Mouse (Mus musculus) spleen, adult 2 months (tissue): Measurements from ENCODE around the gene Lzts2. TPM values are rescaled to one million over a fixed set of nuclear protein-coding genes. Genes with fewer than 3 reads are reported as not detected.

Experiments used
- DNase-seq, 2 experiments: peaks; one replicate each; pipeline versions ENCODE4 v3.0.0 to v3.0.0-alpha.2; 2012 to 2021; ENCODE audit warnings: low spot score in 2 of 2, low read depth in 1 of 2
- H3K27ac ChIP-seq: fragments of 200-500 bp; 2 replicates; pipeline ENCODE4 v1.5.1; 2012; ENCODE audit warnings: low read length, inconsistent platforms; ENCODE audit not compliant: insufficient read depth
- H3K27me3 ChIP-seq: fragments of 200-500 bp; 2 replicates; pipeline ENCODE4 v1.6.1; 2012; ENCODE audit warnings: mild to moderate bottlenecking, moderate library complexity, low read length, inconsistent platforms; ENCODE audit not compliant: control insufficient read depth, insufficient read depth
- H3K36me3 ChIP-seq: fragments of 200-500 bp; 2 replicates; pipeline ENCODE4 v1.6.1; 2012; ENCODE audit warnings: mild to moderate bottlenecking, low read length, inconsistent platforms; ENCODE audit not compliant: control insufficient read depth, insufficient read depth
- H3K4me1 ChIP-seq: fragments of 200-500 bp; 2 replicates; pipeline ENCODE4 v1.6.1; 2011; ENCODE audit warnings: inconsistent platforms; ENCODE audit not compliant: control insufficient read depth, insufficient read depth, insufficient read length
- H3K4me3 ChIP-seq: fragments of 200-500 bp; 2 replicates; pipeline ENCODE4 v1.5.1; 2011; ENCODE audit warnings: mild to moderate bottlenecking, inconsistent platforms; ENCODE audit not compliant: insufficient read depth, insufficient read length; ENCODE audit errors: extremely low read depth
- CTCF ChIP-seq: fragments of 200-500 bp; IDR thresholded peaks from 2 replicates; pipeline ENCODE4 v1.5.1; 2011; ENCODE audit warnings: mild to moderate bottlenecking, inconsistent platforms; ENCODE audit not compliant: insufficient read depth, insufficient read length, insufficient replicate concordance; ENCODE audit errors: extremely low read depth
- POLR2A ChIP-seq: fragments of 200-500 bp; IDR thresholded peaks from 2 replicates; pipeline ENCODE4 v1.6.1; 2011; ENCODE audit warnings: low read depth, low read length, inconsistent platforms
- WGBS: fragments of 180-500 bp; shearing (Covaris S2); methylation state at CpG from one replicate; pipeline ENCODE4 v1.1.7; 2018; 5-methylcytosine and 5-hydroxymethylcytosine counted together
- polyA plus RNA-seq: library from polyadenylated mRNA; depleted of rRNA; stranded (reverse); fragments of >200 nt; gene quantifications from 2 replicates; pipeline ENCODE4 v1.2.3, GENCODE M21; 2012

The Lzts2 gene
- polyA plus RNA-seq, 1 experiment = 23.3 TPM

GRCm38 (mm10) chr19:44983366-44983765 is 30.8 kb upstream of the Lzts2 start:
- TF ChIP-seq CTCF (no peak), POLR2A (no peak)
- H3K4me1 ChIP-seq = no peaks in the 10 kb centered on the region
- no peaks in the 10 kb centered on the region for H3K27me3 ChIP-seq
- no peak for DNase-seq
- no peak overlapping the region for H3K27ac ChIP-seq
- peaks cover 12% of the 10 kb centered on the region for H3K36me3 ChIP-seq
- H3K4me3 ChIP-seq = no peak overlapping the region
- WGBS = 95% methylated on average over 6 of the region's 6 CpGs

- 94% methylated on average over 4 of the region's 4 CpGs for WGBS
- H3K36me3 ChIP-seq = peaks cover 7% of the 10 kb centered on the region
- TF ChIP-seq CTCF (no peak), POLR2A (no peak)
- peaks cover 4% of the 10 kb centered on the region; the same call in 1 of the 2 replicates for H3K4me1 ChIP-seq
- DNase-seq = no peak
- no peak overlapping the region for H3K27ac ChIP-seq
- no peak overlapping the region for H3K4me3 ChIP-seq
- peaks cover 6% of the 10 kb centered on the region for H3K27me3 ChIP-seq
Measured at GRCm38 (mm10) chr19:44984420-44984819, 29.8 kb upstream of the Lzts2 start.

DNA sequence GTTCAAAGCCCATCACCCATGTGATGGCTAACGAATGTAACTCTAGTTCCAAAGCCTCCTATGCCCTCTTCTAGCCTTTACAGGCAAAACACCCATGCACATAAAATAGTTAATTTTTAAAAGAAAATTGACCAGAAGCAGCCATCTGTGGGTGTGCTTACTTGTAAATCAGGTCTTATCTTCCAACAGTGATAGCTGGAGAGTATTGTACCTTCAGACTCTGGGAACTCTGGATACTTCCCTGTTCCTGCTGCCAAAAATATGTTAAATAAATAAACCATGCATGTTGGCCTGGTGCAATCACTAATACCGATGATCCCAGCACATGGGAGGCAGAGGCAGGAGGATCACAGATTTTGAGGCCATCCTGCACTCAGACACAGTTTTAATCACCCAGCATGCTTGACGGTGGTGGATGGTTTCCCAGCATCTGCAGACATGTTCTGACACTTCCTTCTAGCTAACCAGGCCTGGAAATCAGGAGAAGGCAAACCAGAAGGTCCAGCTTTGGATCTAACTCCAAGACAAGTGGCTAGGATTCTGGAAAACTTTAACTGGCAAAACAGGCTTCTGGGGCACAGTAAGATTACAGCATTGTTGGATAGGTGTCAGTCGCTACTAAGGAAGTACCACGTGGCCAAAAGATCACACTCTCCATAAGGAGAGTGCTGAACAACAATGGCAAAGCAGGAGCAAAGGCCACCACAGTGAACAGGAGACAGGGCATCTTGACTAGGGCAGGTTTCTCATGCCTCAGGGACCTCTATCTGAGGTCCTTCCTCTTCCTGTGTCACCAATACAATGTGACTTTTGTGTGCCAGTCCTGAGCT is 28.8 kb upstream of the Lzts2 start:
- H3K4me3 ChIP-seq = no peak overlapping the region
- DNase-seq = no peak
- no peak for TF ChIP-seq CTCF
- no peak for TF ChIP-seq POLR2A
- H3K27ac ChIP-seq = no peak overlapping the region
- H3K4me1 ChIP-seq = peaks cover 4% of the 10 kb centered on the region; the same call in 1 of the 2 replicates
- H3K36me3 ChIP-seq = peaks cover 7% of the 10 kb centered on the region
- peaks cover 12% of the 10 kb centered on the region for H3K27me3 ChIP-seq
- 67% methylated on average over 5 of the region's 5 CpGs for WGBS

DNA sequence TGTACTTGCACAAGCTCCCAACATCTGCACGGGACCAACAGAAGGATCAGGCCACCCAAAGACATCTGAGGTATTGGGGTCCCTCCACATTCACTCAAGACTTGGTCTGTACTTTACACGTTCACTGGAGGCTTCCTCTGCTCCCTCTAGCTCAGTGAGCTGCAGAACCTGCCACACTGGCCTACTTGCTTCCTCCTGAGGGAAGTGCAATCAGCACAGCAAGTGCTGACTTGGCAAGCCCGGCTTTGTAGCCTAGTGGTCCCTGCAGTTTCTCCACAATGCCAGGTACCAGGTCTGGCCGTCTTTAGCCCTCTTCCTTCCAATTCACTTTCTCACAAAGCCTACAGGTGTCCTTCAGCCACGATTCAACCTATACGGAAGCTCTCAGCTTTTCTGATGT is 27.2 kb upstream of the Lzts2 start:
- WGBS = 71% methylated on average over 6 of the region's 6 CpGs
- H3K27me3 ChIP-seq = peaks cover 12% of the 10 kb centered on the region
- H3K36me3 ChIP-seq = peaks cover under 1% of the 10 kb centered on the region
- DNase-seq = no peak
- TF ChIP-seq CTCF = no peak
- no peak for TF ChIP-seq POLR2A
- H3K4me1 ChIP-seq = peaks cover 4% of the 10 kb centered on the region; the same call in 1 of the 2 replicates
- H3K4me3 ChIP-seq = no peak overlapping the region
- H3K27ac ChIP-seq = no peak overlapping the region

- Histone ChIP-seq H3K27ac (no peak overlapping the region), H3K36me3 (no peaks in the 10 kb centered on the region; the same call in 1 of the 2 replicates), H3K4me3 (no peak overlapping the region), H3K27me3 (peaks cover 12% of the 10 kb centered on the region), H3K4me1 (peaks cover 7% of the 10 kb centered on the region)
- 77% methylated on average over 6 of the region's 6 CpGs for WGBS
- TF ChIP-seq CTCF (no peak), POLR2A (no peak)
- DNase-seq = no peak
Measured at GRCm38 (mm10) chr19:44987851-44988250, 26.4 kb upstream of the Lzts2 start.

GRCm38 (mm10) chr19:44988321-44988720 is 25.9 kb upstream of the Lzts2 start:
- DNase-seq = no peak
- WGBS = 60% methylated on average over 9 of the region's 9 CpGs
- Histone ChIP-seq H3K36me3 (no peaks in the 10 kb centered on the region; the same call in 1 of the 2 replicates), H3K27ac (no peak overlapping the region), H3K27me3 (peaks cover 12% of the 10 kb centered on the region), H3K4me3 (no peak overlapping the region), H3K4me1 (peaks cover 7% of the 10 kb centered on the region)
- TF ChIP-seq POLR2A (no peak), CTCF (no peak)

DNA sequence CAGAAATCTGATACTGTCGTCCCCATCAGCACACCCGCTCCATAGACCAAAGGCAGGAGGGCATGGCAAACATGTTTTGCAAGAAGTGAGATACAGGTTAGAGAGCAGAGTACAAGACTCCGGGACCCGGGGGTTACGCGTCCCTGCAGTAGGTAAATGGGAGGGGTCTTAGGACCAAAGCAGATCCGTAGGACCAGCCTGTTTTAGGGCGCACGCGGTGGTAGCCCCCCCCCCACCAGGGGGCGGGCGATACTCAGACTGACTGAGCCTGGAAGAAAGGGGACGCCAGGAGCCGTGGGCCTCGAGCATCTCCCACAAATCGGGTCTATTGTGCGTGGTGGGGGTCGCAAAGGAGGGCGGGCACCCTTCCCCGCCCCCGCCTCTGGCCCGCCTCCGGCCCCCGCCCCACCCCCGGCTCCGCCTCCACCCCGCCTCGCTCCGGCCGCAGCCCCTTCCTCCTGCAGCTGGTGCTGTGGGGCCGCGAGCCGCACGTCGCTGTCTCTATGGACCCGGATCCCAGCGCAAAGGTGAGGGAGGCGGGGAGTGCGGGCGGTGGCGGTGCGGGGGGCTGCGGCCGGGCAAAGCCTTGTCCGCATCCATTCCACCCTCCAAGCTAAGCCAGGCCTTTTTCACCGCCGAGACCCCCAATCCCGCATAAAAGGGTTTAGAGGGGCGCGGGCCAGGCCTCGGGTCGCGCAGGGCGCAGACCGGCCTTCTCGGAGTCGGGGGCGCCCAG is 25.2 kb upstream of the Lzts2 start, which contains the start of gene Sema4g:
TSS of gene Sema4g (plus strand) at position 271 of the 736 bp plus-strand sequence.
- no peak within 1 kb of the TSS for H3K27ac ChIP-seq
- TF ChIP-seq CTCF (peak; percentile 14; the same call in 1 of the 2 replicates), POLR2A (no peak)
- 2% methylated on average over 53 of the region's 58 CpGs for WGBS
- peaks cover 12% of the 10 kb centered on the region for H3K27me3 ChIP-seq
- H3K36me3 ChIP-seq = no peaks in the 10 kb centered on the region
- H3K4me1 ChIP-seq = peaks cover 7% of the 10 kb centered on the region
- no peak for DNase-seq
- H3K4me3 ChIP-seq = peak within 1 kb of the TSS; percentile 27; the same call in 1 of the 2 replicates
